Mouse (Mus musculus) embryonic fibroblast, embryonic 13.5 days (primary cell): ENCODE results near the gene Nav2.

ENCODE experiments used
- CTCF ChIP-seq: IDR thresholded peaks from 2 replicates; pipeline ENCODE4 v1.5.1; 2011; ENCODE audit warnings: mild to moderate bottlenecking, control low read depth, low read length, moderate library complexity, borderline replicate concordance; ENCODE audit not compliant: insufficient read depth
- POLR2A ChIP-seq: IDR thresholded peaks from 2 replicates; pipeline ENCODE4 v1.6.1; 2011; ENCODE audit warnings: low read depth, mild to moderate bottlenecking, control low read depth, low read length, moderate library complexity

GRCm38 (mm10) chr7:49326967-49327742 is 418.6 kb downstream of the Nav2 start:
- TF ChIP-seq POLR2A (no peak), CTCF (no peak)
